Mouse (Mus musculus) ES-Bruce4 (cell line): ENCODE data around the gene Ntsr1.

Source experiments
- CTCF ChIP-seq: IDR thresholded peaks from one replicate; pipeline ENCODE4 v1.8.1; 2011; ENCODE audit warnings: low read depth, low read length
- EP300 ChIP-seq: IDR thresholded peaks from 2 replicates; pipeline ENCODE4 v1.6.1; 2011; ENCODE audit warnings: low read depth, low read length; ENCODE audit not compliant: insufficient read depth

GRCm38 (mm10) chr2:180560245-180560644 is 60.5 kb downstream of the Ntsr1 start:
- TF ChIP-seq CTCF (peak; percentile 77), EP300 (no peak)
